Mouse (Mus musculus): ENCODE measurements around the gene Hacd2. TPM values are rescaled to one million over a fixed set of nuclear protein-coding genes. Genes with fewer than 3 reads are reported as not detected.

Hacd2 gene
- polyA plus RNA-seq, 1 experiment from 2014 or later: 29.3 TPM

DNA sequence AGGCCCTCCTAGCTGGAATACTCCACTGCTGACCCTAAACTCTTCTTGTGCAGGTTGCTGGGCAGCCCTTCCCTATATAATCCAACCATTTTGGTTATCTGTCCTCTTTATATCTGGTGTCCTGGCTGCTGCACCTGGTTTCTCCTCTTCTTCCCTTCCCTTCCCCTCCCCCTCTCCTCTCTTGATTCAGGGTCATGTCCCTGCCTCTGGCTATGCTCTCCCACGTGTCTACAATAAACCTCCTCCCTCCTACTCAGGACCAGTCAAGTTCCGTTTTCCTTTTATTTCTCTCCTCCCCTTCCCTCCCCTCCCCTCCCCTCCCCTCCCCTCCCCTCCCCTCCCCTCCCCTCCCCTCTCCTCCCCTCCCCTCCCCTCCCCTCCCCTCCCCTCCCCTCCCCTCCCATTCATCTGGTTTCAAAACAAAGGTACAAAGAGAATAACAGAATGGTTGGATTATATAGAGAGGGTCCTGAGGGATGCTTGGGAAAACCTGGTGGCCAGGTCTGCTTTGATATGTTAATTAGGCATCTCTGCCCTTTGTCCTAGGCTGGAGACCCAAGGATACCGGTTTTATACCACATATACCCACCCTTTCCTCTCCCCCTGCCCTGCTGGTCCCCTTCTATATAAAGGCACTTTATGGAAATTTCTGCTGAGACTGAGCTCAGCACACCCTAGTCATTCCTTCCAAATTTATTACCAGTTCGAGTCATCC, 16.3 kb downstream of the Hacd2 start:
- Histone ChIP-seq H3K4me3 (ENCODE audit: low read depth, low read length) (no peak overlapping the region), H3K4me2 (ENCODE audit: low read depth) (no peak overlapping the region), H3K9me3 (ENCODE audit: control insufficient read depth, low read length) (no peaks in the 10 kb centered on the region), H3K27ac (ENCODE audit: low read depth, low read length) (no peak overlapping the region), H3K4me1 (ENCODE audit: control insufficient read depth, insufficient read depth, low read length) (peaks cover 9% of the 10 kb centered on the region), H3K27me3 (ENCODE audit: control insufficient read depth, insufficient read depth, low read length) (no peaks in the 10 kb centered on the region), H3K9ac (ENCODE audit: low read length) (no peak overlapping the region), H3K36me3 (ENCODE audit: control insufficient read depth, insufficient read depth, low read length) (no peaks in the 10 kb centered on the region)
- ATAC-seq (ENCODE audit: insufficient read depth, low FRiP score, low TSS enrichment) (peak; percentile 38; the same call in 1 of the 2 replicates), DNase-seq (ENCODE audit: low spot score) (no peak)
- WGBS: 18% methylated on average over 4 of the region's 4 CpGs

DNA sequence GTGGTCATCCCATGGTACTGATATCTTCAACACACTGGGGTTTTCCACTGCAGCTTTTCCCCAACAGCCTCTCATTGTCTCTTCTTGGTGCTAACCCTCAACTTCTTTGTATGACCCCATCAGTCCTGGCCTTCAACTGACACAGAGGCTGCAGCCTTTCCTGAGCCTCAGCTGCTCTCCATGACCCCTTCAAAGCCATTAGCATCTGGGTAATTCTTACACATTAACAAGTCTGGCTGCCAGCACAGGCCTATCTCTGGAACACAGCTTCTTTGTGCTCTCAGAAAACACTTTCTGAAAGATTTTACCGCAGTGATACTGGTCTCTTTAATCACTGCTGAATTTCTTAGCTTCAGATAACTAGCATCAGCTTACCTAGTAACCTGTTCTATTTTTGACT, 17.9 kb downstream of the Hacd2 start:
- Histone ChIP-seq H3K4me1 (ENCODE audit: control insufficient read depth, insufficient read depth, low read length) (peaks cover 9% of the 10 kb centered on the region), H3K4me2 (ENCODE audit: low read depth) (no peak overlapping the region), H3K9ac (ENCODE audit: low read length) (no peak overlapping the region), H3K36me3 (ENCODE audit: control insufficient read depth, insufficient read depth, low read length) (no peaks in the 10 kb centered on the region), H3K9me3 (ENCODE audit: control insufficient read depth, low read length) (no peaks in the 10 kb centered on the region), H3K4me3 (ENCODE audit: low read depth, low read length) (no peak overlapping the region), H3K27me3 (ENCODE audit: control insufficient read depth, insufficient read depth, low read length) (no peaks in the 10 kb centered on the region), H3K27ac (ENCODE audit: low read depth, low read length) (0 out of 2 replicates have a peak overlapping the region, but pooled peaks have one; percentile 46)
- no peak for DNase-seq (ENCODE audit: low spot score)
- WGBS: 64% methylated on average over 1 of the region's 1 CpGs
- no peak for ATAC-seq (ENCODE audit: insufficient read depth, low FRiP score, low TSS enrichment)

DNA sequence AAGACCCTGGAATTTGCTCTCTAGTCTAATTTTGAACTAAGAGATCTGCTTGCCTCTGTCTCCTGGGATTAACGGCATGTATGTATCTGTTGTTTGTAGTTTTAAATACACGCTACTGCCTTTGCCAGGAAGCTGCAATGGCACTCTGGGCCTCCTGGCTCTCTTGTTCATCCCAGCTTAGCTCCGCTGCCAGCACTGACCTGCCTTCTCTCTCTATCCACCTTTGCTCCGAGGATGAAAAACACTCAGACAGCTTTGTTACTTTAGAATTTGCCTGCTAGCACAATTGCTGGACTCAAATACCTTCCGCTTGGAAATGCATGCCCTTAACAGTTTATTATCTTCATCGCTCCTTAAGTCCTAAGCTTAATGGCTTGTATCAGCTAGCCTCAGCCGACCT, 18.8 kb downstream of the Hacd2 start:
- DNase-seq (ENCODE audit: low spot score) (no peak), ATAC-seq (ENCODE audit: insufficient read depth, low FRiP score, low TSS enrichment) (no peak)
- no peak overlapping the region for H3K27ac ChIP-seq (ENCODE audit: low read depth, low read length)
- no peak overlapping the region for H3K4me2 ChIP-seq (ENCODE audit: low read depth)
- 90% methylated on average over 7 of the region's 7 CpGs for WGBS
- H3K9me3 ChIP-seq (ENCODE audit: control insufficient read depth, low read length): no peaks in the 10 kb centered on the region
- no peak overlapping the region for H3K9ac ChIP-seq (ENCODE audit: low read length)
- H3K4me3 ChIP-seq (ENCODE audit: low read depth, low read length): no peak overlapping the region
- H3K4me1 ChIP-seq (ENCODE audit: control insufficient read depth, insufficient read depth, low read length): peaks cover 9% of the 10 kb centered on the region
- H3K27me3 ChIP-seq (ENCODE audit: control insufficient read depth, insufficient read depth, low read length): no peaks in the 10 kb centered on the region
- H3K36me3 ChIP-seq (ENCODE audit: control insufficient read depth, insufficient read depth, low read length): no peaks in the 10 kb centered on the region

DNA sequence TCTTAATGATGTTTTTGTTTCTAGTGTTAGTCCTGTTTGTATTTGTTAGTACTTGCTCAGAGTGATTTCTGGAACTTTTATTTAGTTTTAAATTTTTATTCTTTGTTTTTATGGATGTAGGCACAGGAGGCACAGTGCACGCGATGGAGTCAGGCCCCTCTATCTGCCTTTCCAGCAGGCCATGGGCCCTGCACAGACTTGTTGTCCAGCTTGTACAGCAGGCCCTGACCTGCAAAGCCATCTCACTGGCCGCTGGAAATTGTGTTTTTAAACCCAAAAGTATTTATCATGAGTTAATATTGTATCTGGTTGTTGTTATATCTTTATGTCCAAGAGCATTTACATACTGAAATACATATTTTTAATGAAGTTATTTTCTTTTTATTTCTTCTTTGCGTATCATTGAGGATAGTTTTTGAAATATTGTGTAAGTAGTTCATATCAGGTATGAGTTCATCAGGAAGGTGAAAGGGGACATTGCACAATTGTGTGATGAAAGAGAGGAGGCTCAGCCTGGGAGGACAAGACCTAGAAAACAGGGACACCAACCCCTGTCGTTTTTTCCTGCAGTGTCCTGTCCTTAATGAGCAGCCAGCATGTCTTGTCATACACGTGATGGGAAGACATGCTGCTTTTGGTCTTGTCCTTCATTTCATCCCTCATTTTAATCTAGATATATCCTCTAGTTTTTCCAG, 24.0 kb downstream of the Hacd2 start:
- Histone ChIP-seq H3K27me3 (ENCODE audit: control insufficient read depth, insufficient read depth, low read length) (no peaks in the 10 kb centered on the region), H3K4me3 (ENCODE audit: low read depth, low read length) (no peak overlapping the region), H3K27ac (ENCODE audit: low read depth, low read length) (no peak overlapping the region), H3K36me3 (ENCODE audit: control insufficient read depth, insufficient read depth, low read length) (no peaks in the 10 kb centered on the region), H3K4me2 (ENCODE audit: low read depth) (no peak overlapping the region), H3K9ac (ENCODE audit: low read length) (no peak overlapping the region), H3K9me3 (ENCODE audit: control insufficient read depth, low read length) (no peaks in the 10 kb centered on the region), H3K4me1 (ENCODE audit: control insufficient read depth, insufficient read depth, low read length) (0 out of 2 replicates have a peak, but pooled peaks cover 2% of the 10 kb centered on the region)
- WGBS: 88% methylated on average over 6 of the region's 6 CpGs
- ATAC-seq (ENCODE audit: insufficient read depth, low FRiP score, low TSS enrichment) (no peak), DNase-seq (ENCODE audit: low spot score) (no peak)

DNA sequence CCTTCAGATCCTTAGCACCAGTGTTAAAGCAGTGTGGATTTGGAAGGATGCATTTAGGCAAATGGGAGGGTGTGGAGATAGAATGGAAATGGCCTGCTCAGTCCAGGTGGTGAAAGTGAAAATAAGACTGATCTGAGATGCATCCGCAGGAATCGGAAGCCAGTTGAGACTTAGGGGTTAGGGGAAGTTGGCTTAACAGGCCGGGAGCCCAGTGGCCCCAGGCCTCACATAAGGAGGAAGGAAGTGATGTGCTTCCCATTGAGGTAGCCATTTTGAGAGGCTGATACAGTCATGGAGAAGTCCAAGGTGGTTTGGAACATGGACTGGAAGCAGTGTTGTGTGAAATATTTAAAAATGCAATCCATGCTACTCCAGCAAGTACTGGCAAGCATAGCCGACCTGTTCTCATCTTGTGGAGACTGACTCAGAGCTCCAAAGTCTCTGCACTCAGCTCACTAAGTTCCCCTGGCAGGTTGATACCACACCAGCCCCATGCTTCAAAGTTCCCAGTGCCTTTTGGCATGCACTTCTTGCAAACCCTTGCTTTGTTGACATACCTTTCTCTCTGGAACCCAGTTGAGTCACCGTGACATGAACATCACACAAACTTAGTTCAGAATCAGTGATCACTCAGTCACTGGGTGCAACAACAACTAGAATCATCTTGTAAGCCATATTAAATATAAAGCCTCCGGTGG, 25.2 kb downstream of the Hacd2 start:
- 91% methylated on average over 6 of the region's 6 CpGs for WGBS
- H3K4me3 ChIP-seq (ENCODE audit: low read depth, low read length): no peak overlapping the region
- no peak overlapping the region for H3K9ac ChIP-seq (ENCODE audit: low read length)
- H3K4me2 ChIP-seq (ENCODE audit: low read depth): no peak overlapping the region
- H3K4me1 ChIP-seq (ENCODE audit: control insufficient read depth, insufficient read depth, low read length): 0 out of 2 replicates have a peak, but pooled peaks cover 2% of the 10 kb centered on the region
- no peaks in the 10 kb centered on the region for H3K36me3 ChIP-seq (ENCODE audit: control insufficient read depth, insufficient read depth, low read length)
- DNase-seq (ENCODE audit: low spot score) (no peak), ATAC-seq (ENCODE audit: insufficient read depth, low FRiP score, low TSS enrichment) (no peak)
- no peaks in the 10 kb centered on the region for H3K27me3 ChIP-seq (ENCODE audit: control insufficient read depth, insufficient read depth, low read length)
- no peak overlapping the region for H3K27ac ChIP-seq (ENCODE audit: low read depth, low read length)
- H3K9me3 ChIP-seq (ENCODE audit: control insufficient read depth, low read length): no peaks in the 10 kb centered on the region

DNA sequence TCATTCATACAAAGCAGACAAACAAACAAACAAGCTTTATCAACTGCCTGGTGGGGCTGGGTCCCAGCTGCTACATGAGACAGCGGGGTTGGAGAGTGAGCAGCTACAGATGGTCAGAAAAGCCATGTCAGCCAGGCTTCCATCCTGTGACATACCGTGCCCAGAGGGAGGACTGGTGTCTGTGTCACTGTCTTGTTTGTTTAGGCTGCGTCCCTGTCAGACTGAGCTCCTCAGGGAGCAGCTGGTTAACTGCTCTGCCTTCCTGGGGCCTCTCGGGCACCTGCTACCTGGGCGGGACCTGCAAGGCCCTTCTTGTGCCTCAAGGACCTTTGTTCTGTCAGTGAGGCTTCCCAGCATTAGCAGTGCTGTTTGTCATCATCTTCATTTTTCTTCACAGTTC, 28.8 kb downstream of the Hacd2 start:
- no peak overlapping the region for H3K9ac ChIP-seq (ENCODE audit: low read length)
- no peaks in the 10 kb centered on the region for H3K36me3 ChIP-seq (ENCODE audit: control insufficient read depth, insufficient read depth, low read length)
- no peak overlapping the region for H3K27ac ChIP-seq (ENCODE audit: low read depth, low read length)
- no peaks in the 10 kb centered on the region for H3K9me3 ChIP-seq (ENCODE audit: control insufficient read depth, low read length)
- H3K4me3 ChIP-seq (ENCODE audit: low read depth, low read length): no peak overlapping the region
- WGBS: 47% methylated on average over 5 of the region's 5 CpGs
- DNase-seq (ENCODE audit: low spot score): peak; percentile 20
- H3K4me2 ChIP-seq (ENCODE audit: low read depth): no peak overlapping the region
- H3K4me1 ChIP-seq (ENCODE audit: control insufficient read depth, insufficient read depth, low read length): 0 out of 2 replicates have a peak, but pooled peaks cover 2% of the 10 kb centered on the region
- H3K27me3 ChIP-seq (ENCODE audit: control insufficient read depth, insufficient read depth, low read length): no peaks in the 10 kb centered on the region
- no peak for ATAC-seq (ENCODE audit: insufficient read depth, low FRiP score, low TSS enrichment)

DNA sequence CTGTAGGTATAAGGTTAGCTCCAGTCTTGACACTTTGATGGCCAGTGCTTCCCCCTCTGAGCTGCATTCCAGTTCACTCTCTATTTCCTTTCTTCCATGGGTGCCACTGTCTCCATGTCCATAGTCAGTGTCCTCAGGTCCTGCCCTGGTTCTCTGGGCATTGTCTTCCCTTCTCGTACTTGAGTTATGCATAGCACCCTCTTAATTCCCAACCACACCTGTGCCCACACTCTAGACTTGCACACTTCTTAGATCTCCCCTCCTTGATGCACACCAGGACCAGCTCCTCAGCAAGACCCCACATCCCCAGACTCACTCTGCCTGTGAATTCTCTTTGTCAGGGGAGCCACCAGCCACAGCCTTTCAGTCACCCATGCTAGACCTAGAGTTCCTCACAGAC, 30.0 kb downstream of the Hacd2 start:
- DNase-seq (ENCODE audit: low spot score): no peak
- Histone ChIP-seq H3K27me3 (ENCODE audit: control insufficient read depth, insufficient read depth, low read length) (no peaks in the 10 kb centered on the region), H3K27ac (ENCODE audit: low read depth, low read length) (no peak overlapping the region), H3K36me3 (ENCODE audit: control insufficient read depth, insufficient read depth, low read length) (no peaks in the 10 kb centered on the region), H3K9me3 (ENCODE audit: control insufficient read depth, low read length) (no peaks in the 10 kb centered on the region), H3K4me2 (ENCODE audit: low read depth) (no peak overlapping the region), H3K4me3 (ENCODE audit: low read depth, low read length) (no peak overlapping the region), H3K4me1 (ENCODE audit: control insufficient read depth, insufficient read depth, low read length) (0 out of 2 replicates have a peak, but pooled peaks cover 2% of the 10 kb centered on the region), H3K9ac (ENCODE audit: low read length) (no peak overlapping the region)
- 97% methylated on average over 1 of the region's 1 CpGs for WGBS
- ATAC-seq (ENCODE audit: insufficient read depth, low FRiP score, low TSS enrichment): no peak

DNA sequence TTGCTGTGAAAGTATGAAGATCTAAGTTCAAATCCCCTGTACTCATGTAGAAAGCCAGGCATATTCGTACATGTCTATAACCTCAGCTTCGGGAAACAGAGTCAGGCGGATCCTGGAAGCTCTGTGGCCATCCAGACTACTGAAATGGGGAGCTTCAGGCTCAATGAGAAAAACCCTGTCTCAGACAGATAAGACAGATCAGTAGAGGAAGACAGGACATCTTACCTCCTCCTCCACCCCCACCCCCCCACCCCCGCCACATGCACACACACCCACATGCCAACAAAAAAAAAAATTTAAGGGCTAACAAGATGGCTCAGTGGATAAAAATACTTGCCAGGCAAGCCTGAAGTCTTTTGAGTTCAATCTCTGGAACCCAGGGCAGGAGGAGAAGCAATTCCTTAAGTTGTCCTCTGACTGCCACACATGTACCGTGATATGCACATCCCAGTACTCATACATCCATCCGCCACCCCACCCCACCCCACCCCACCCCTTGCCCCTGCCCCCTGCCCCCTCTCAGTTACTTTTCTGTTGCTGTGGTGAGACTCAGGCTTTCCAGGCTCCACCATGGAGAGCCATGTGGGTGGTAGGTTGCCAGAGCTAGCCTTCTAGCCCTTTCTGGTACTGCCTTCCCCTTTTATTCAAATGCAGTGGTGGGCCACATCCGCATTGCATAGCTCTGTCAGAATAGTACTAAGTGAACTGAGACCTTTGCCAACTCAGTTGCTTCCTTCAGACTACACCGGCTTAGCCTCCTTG, 32.4 kb downstream of the Hacd2 start:
- Histone ChIP-seq H3K27me3 (ENCODE audit: control insufficient read depth, insufficient read depth, low read length) (no peaks in the 10 kb centered on the region), H3K4me2 (ENCODE audit: low read depth) (no peak overlapping the region), H3K9me3 (ENCODE audit: control insufficient read depth, low read length) (no peaks in the 10 kb centered on the region), H3K36me3 (ENCODE audit: control insufficient read depth, insufficient read depth, low read length) (no peaks in the 10 kb centered on the region), H3K9ac (ENCODE audit: low read length) (no peak overlapping the region), H3K4me3 (ENCODE audit: low read depth, low read length) (no peak overlapping the region), H3K27ac (ENCODE audit: low read depth, low read length) (no peak overlapping the region), H3K4me1 (ENCODE audit: control insufficient read depth, insufficient read depth, low read length) (0 out of 2 replicates have a peak, but pooled peaks cover 2% of the 10 kb centered on the region)
- no peak for ATAC-seq (ENCODE audit: insufficient read depth, low FRiP score, low TSS enrichment)
- WGBS: 94% methylated on average over 8 of the region's 8 CpGs
- DNase-seq (ENCODE audit: low spot score): no peak

Measured in neural tube, embryonic 11.5 days (tissue).